Mouse (Mus musculus) thymus, postnatal 4 days (tissue): ENCODE results near the gene Usp10.
A peak's percentile ranks its signal among the peaks of the same experiment; 100 is the strongest.

Source experiments
- DNase-seq: peaks from one replicate; pipeline ENCODE4 v3.0.0; 2021

Usp10 gene

GRCm38 (mm10) chr8:119967435-119967834 lies 57.3 kb downstream of the Usp10 start:
- DNase-seq: no peak

DNA sequence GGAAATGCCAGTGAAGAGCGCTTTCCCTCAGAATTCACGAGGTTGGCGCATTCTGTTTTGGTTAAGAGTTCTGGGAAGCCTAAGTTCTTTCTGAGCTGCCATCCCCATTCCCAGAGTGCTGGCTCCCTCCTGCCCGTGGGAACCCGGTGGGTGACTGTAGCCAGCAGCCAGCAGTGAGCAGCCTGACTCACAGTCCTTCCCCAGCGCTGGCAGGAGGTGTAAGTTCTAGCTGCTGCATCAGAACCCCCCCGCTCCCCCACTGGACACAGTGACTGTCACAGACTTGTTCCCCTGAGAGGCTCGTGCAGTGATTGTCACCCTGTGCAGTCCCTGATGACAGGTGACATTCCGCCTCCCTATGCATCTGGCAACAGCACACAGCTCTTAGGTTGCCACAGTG lies 60.0 kb downstream of the Usp10 start:
- no peak for DNase-seq

DNA sequence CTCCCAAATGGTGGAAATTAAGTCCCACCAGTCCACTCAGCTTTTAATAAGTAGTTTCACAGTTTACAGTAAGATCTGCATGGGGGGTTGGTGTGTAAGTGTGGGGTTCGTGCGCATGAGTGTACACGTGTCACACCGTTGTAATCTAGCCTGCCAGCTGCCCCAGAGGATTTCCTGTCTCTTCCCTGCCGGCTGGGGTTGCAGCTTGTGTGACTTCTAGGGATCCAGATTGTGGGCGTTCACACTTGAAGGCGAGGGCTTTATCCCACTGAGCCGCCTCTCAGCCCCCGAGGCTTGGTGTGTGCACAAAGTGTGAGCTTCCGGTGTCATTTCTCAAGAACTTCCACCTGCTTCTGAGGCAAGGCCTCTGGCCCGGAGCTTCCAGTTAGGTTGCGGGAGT lies 62.4 kb downstream of the Usp10 start:
- peak; percentile 51 for DNase-seq

GRCm38 (mm10) chr8:119978770-119979381 lies 68.7 kb downstream of the Usp10 start:
- no peak for DNase-seq

- DNase-seq: no peak
Observed at GRCm38 (mm10) chr8:119981253-119981652, 71.1 kb downstream of the Usp10 start.

DNA sequence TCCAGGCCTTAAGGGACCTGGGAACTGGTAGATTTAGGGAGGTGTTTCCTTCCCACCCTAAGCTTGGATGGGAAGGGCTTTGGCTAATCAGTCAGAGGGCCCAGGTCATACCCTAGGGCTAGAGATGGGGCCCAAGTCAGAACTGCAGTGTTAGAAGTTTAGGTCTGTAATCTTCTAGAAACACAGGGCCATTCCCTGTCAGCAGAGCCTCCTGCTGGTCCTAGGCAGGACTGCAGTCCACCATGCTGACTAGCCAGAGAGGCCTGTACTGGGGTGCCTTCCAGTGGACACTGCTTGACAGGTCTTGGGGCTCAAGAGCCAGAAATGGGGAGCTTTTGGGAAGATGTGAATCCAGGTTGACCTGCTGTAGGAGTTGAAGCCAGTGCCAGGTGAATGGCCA lies 73.9 kb downstream of the Usp10 start:
- peak; percentile 68 for DNase-seq

DNA sequence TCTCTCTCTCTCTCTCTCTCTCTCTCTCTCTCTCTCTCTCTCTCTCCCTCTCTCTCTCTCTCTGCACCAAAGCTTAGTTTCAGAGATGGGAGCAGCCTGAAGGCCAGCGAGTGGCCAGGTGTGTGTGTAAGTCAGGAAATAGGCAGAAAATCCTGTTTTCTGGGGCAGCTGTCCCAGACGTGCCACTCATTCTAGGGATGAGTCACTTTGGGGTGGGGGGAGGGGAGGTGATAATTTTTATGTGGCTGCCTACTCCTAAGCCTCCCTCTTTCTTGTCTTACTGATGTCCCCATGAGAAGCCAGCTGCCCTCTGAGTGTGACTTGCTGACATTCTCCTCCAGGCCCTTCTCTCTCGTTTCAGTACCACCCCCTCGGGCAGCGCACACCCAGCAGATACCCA lies 76.0 kb downstream of the Usp10 start:
- no peak for DNase-seq

DNA sequence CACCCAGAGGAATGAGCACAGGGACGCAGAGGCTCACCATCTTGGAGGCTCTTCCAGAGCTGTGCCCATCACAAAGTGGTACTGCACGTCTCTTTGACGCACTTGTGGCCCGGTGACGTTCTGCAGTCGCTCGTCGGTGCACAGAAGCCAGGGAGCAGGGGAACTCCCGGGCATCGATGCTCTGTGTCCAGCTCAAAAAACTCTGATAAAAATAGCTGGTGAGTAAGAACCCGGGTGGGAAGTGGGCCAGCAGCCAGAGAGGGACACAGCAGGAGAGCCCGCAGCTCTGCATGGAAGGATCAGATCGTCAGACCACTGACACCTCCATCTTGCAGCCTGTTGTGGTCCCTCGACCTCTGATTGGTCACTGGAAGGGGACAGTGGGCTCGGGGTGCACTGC lies 77.9 kb downstream of the Usp10 start:
- no peak for DNase-seq

DNA sequence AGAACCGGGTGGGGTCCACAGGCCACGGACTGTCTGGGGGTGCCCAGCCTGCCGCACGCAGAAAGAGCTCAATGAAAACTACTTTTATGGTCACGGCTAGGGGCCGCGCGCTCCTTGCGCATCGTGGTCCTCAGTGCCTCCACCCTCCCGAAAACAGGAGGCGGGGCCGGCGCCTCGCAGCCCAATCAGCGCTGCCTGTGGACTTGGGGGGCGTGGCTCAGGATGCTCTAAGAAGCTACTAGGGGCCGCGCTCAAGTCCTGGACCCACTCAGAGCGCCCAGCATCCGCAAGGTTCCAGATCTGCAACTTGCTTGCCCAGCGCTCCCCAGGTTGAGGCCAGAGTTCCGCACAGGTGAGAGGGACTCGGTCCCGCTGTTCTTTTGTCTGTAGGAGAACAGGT lies 82.1 kb downstream of the Usp10 start, which contains the start of gene Crispld2:
Gene Crispld2, plus strand, starts transcription at position 190 of the 400 bp plus-strand sequence.
- peak; percentile 93 for DNase-seq

- DNase-seq: no peak
Observed at GRCm38 (mm10) chr8:119994114-119994513, 84.0 kb downstream of the Usp10 start.

DNA sequence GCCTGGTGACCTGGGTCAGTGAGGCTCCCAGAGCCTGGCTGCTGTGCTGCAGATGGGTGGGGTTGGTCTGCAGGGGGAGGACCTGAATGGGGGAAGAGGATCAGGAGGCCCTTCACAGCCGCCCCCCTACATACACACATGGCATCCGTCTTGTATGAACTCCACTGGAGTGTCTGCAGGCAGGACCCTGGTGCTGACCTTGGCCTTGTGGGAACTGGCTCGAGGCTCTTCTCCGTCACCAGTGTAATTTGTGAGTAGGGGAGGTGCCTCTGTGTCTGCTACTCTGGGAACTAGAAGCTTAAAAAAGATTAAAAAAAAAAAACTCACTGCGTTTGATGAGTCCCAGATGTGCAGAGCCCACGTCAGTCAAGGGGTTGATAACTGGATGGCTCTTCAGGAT lies 84.4 kb downstream of the Usp10 start:
- DNase-seq: no peak

- DNase-seq: no peak
Observed at GRCm38 (mm10) chr8:119997266-119997665, 87.1 kb downstream of the Usp10 start.

- DNase-seq: no peak
Observed at GRCm38 (mm10) chr8:120000461-120000860, 90.3 kb downstream of the Usp10 start.

- no peak for DNase-seq
Observed at GRCm38 (mm10) chr8:120001712-120002111, 91.6 kb downstream of the Usp10 start.

DNA sequence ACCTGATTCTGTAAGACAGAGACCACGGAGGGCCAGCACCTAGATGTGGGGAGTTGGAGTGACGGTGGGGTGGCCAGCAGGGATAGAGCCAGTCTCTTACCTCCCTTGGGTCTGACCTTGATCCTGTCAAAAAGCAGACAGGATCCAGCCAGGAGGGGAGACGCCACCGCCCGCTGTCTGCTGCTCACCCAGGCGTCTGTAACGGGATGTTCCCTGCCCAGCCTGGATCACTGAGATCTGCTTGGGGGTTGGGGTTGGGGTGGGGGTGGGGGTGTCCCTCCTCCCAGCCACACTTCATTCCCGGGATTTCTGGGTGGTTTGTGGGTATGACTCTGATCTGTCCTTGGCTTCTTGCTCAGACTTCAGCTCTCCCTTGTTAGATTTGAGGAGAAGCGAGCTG lies 92.2 kb downstream of the Usp10 start:
- DNase-seq: no peak

GRCm38 (mm10) chr8:120004154-120004702 lies 94.1 kb downstream of the Usp10 start:
- DNase-seq: no peak

DNA sequence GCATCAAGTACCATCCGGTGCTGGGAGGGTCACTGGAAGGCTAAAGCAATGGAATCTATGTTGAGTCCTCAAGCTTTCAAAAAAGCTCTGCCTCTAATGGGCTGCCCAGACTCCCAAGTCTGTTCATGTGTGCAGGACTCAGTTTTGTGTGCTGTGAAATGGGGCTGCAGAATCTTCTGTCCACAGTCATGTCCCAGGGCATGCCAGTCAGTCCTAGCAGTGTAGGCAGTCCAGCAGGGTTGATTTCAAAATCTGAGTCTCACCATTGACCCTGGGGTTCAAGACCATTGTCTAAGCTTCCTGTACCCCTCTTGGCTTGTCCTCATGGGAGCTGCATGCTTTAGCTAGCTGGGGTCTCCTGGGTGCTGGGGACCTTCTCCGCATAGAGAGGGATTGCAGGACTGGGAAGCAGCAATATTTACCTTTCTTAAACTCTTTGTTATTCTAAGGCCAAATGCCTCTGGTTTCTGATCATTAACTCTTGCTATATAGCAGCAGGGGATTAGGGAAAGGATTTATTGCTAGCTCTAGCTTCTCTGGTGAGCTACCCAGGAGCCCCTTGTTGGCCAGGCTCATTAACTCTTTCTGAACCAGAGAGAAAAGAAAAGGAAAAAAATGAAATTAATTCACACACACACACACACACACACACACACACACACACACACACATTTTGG lies 94.7 kb downstream of the Usp10 start:
- DNase-seq: no peak

GRCm38 (mm10) chr8:120006645-120007160 lies 96.5 kb downstream of the Usp10 start:
- no peak for DNase-seq
